18 mouse cellular contexts compared by ENCODE assay signal in genomic region chr9:42098474-42099121, GRCm38 (mm10). TPM values are rescaled to one million over a fixed set of nuclear protein-coding genes. Genes with fewer than 3 reads are reported as not detected.
DNase-seq lines count a peak whose midpoint lies in the region; ATAC-seq and TF ChIP-seq lines count a peak whose summit lies in the region.
"Had no signal": no experiment of that assay in that cellular context is flagged by ENCODE, and none has a peak within 500 bp of the region (broad histone marks: within the 10 kb centered on the region; RNA-seq: fewer than 3 reads in every experiment).

No protein-coding gene starts in this region.

- H3K9ac ChIP-seq in lung, postnatal 0 days (replicated peaks; ENCODE audit: low read depth): no peak overlapping the region
- H3K9ac ChIP-seq in stomach, embryonic 15.5 days: no peak overlapping the region
- H3K9ac ChIP-seq: embryonic facial prominence, embryonic 15.5 days; hindbrain, embryonic 12.5 days; liver, embryonic 13.5 days had no signal

- H3K27me3 ChIP-seq in kidney, adult 2 months (replicated peaks; ENCODE audit: control insufficient read depth, insufficient read depth, low read length): no peaks in the 10 kb centered on the region
- H3K27me3 ChIP-seq in lung, postnatal 0 days (replicated peaks; ENCODE audit: insufficient read depth, low read length): no peaks in the 10 kb centered on the region
- no peaks in the 10 kb centered on the region for H3K27me3 ChIP-seq in stomach, embryonic 15.5 days (replicated peaks)
- H3K27me3 ChIP-seq: embryonic facial prominence, embryonic 15.5 days; hindbrain, embryonic 12.5 days; liver, embryonic 13.5 days had no signal

- H3K4me2 ChIP-seq in lung, postnatal 0 days (replicated peaks; ENCODE audit: low read depth, low read length): no peak overlapping the region
- H3K4me2 ChIP-seq in stomach, embryonic 15.5 days: no peak overlapping the region
- H3K4me2 ChIP-seq: embryonic facial prominence, embryonic 15.5 days; hindbrain, embryonic 12.5 days; liver, embryonic 13.5 days had no signal

- no peaks in the 10 kb centered on the region for H3K9me3 ChIP-seq in lung, postnatal 0 days (ENCODE audit: low read length)
- H3K9me3 ChIP-seq in stomach, embryonic 15.5 days: no peaks in the 10 kb centered on the region
- H3K9me3 ChIP-seq: embryonic facial prominence, embryonic 15.5 days; hindbrain, embryonic 12.5 days; liver, embryonic 13.5 days had no signal

- peak; percentile 30; the same call in 1 of the 2 replicates for ATAC-seq in lung, postnatal 0 days
- no peak for ATAC-seq in stomach, embryonic 15.5 days (ENCODE audit: insufficient read depth, low FRiP score, low read depth)
- ATAC-seq: midbrain, embryonic 16.5 days had no signal

- no peak for TF ChIP-seq CTCF in kidney, adult 2 months (conservative IDR thresholded peaks at IDR 0.05; ENCODE audit: insufficient read depth, insufficient read length, low read depth, low read length)
- TF ChIP-seq CTCF in lung, postnatal 0 days (IDR thresholded peaks at IDR 0.05): no peak
- no peak for TF ChIP-seq CTCF in bone marrow, adult 2 months (IDR thresholded peaks at IDR 0.05; ENCODE audit: control insufficient read depth, insufficient read depth, low read length)

- H3K4me1 ChIP-seq in kidney, adult 2 months (ENCODE audit: control insufficient read depth, insufficient read depth, low read length): peaks cover 11% of the 10 kb centered on the region; the same call in 1 of the 2 replicates
- no peaks in the 10 kb centered on the region for H3K4me1 ChIP-seq in lung, postnatal 0 days (ENCODE audit: insufficient read depth, low read depth, low read length)
- peaks cover 13% of the 10 kb centered on the region for H3K4me1 ChIP-seq in bone marrow, adult 2 months (ENCODE audit: control insufficient read depth, insufficient read depth, low read length)
- H3K4me1 ChIP-seq in stomach, embryonic 15.5 days: no peaks in the 10 kb centered on the region; the same call in 1 of the 2 replicates
- H3K4me1 ChIP-seq: embryonic facial prominence, embryonic 15.5 days; hindbrain, embryonic 12.5 days; liver, embryonic 13.5 days had no signal

- no peak for TF ChIP-seq POLR2A in kidney, adult 2 months (IDR thresholded peaks at IDR 0.05; ENCODE audit: low read depth, low read length)
- TF ChIP-seq POLR2A in bone marrow, adult 2 months (IDR thresholded peaks at IDR 0.05; ENCODE audit: borderline replicate concordance, control insufficient read depth, low read depth, low read length): no peak

- TF ChIP-seq EP300 in lung, postnatal 0 days (IDR thresholded peaks at IDR 0.05): no peak

- H3K36me3 ChIP-seq in kidney, adult 2 months (ENCODE audit: control insufficient read depth, insufficient read depth, low read length): no peaks in the 10 kb centered on the region
- no peaks in the 10 kb centered on the region for H3K36me3 ChIP-seq in lung, postnatal 0 days (ENCODE audit: insufficient read depth, low read length)
- H3K36me3 ChIP-seq in stomach, embryonic 15.5 days: no peaks in the 10 kb centered on the region
- H3K36me3 ChIP-seq: embryonic facial prominence, embryonic 15.5 days; liver, embryonic 13.5 days had no signal

- no peak overlapping the region for H3K4me3 ChIP-seq in kidney, adult 2 months (ENCODE audit: insufficient read depth, low read depth, low read length)
- H3K4me3 ChIP-seq in lung, postnatal 0 days (ENCODE audit: low read depth, low read length): no peak overlapping the region
- no peak overlapping the region for H3K4me3 ChIP-seq in bone marrow, adult 2 months (replicated peaks; ENCODE audit: control insufficient read depth, low read depth, low read length)
- H3K4me3 ChIP-seq in stomach, embryonic 15.5 days (replicated peaks): no peak overlapping the region
- H3K4me3 ChIP-seq: embryonic facial prominence, embryonic 15.5 days; hindbrain, embryonic 12.5 days; liver, embryonic 13.5 days had no signal

- DNase-seq in kidney, adult 2 months: peak; percentile 59
- no peak for DNase-seq in kidney, postnatal 14 days
- DNase-seq in lung, postnatal 0 days (ENCODE audit: low spot score): peak; percentile 48
- DNase-seq in lung, postnatal 10 days: no peak
- DNase-seq in left cerebral cortex, adult 9 months (ENCODE audit: low spot score in 2 of 2): no peak
- DNase-seq in spleen, adult 18-20 months: no peak
- DNase-seq: cerebellum, postnatal 14 days; embryo, embryonic 11 days; heart, postnatal 10 days; layer of hippocampus, postnatal 36 days; left cerebral cortex, postnatal 4 days; liver, embryonic 13.5 days; right cerebral cortex, adult 18-20 months had no signal

- 70% methylated on average over 5 of the region's 5 CpGs for WGBS in kidney, adult 2 months
- 72% methylated on average over 5 of the region's 5 CpGs for WGBS in lung, postnatal 0 days
- WGBS in bone marrow, adult 2 months: 75% methylated on average over 5 of the region's 5 CpGs
- WGBS in stomach, embryonic 15.5 days: 67% methylated on average over 5 of the region's 5 CpGs

- peak overlapping the region; percentile 70 for H3K27ac ChIP-seq in kidney, adult 2 months (ENCODE audit: insufficient read depth, low read depth, low read length)
- peak overlapping the region; percentile 57 for H3K27ac ChIP-seq in lung, postnatal 0 days (ENCODE audit: low read length)
- peak overlapping the region; percentile 88; the same call in 1 of the 2 replicates for H3K27ac ChIP-seq in bone marrow, adult 2 months (ENCODE audit: control insufficient read depth, insufficient read depth, low read depth, low read length, poor library complexity)
- 0 out of 2 replicates have a peak overlapping the region, but pooled peaks have one; percentile 13 for H3K27ac ChIP-seq in stomach, embryonic 15.5 days
- H3K27ac ChIP-seq: embryonic facial prominence, embryonic 15.5 days; hindbrain, embryonic 12.5 days; liver, embryonic 13.5 days had no signal

RNA-seq across cellular contexts. Expression of gene Sorl1, which starts 25.5 kb away (rescaled TPM):
- 58.1 and 80.7 TPM in 2 replicates for polyA plus RNA-seq in kidney, adult 2 months (2012; rRNA removed)
- 16.4 and 18.4 TPM in 2 replicates for polyA plus RNA-seq in lung, postnatal 0 days (2015; fragmentation: Nextera tagmentation; extraction: Ambion mirVana)
- 10.2 and 32.7 TPM in 2 replicates for polyA plus RNA-seq in bone marrow, adult 2 months (2011; ENCODE audit: insufficient read depth, insufficient read length, low replicate concordance, missing spikeins)
- polyA plus RNA-seq in stomach, embryonic 15.5 days (2015; fragmentation: Nextera tagmentation; extraction: Ambion mirVana): 11.4 and 12.9 TPM in 2 replicates

Comparison
In these comparisons a context has a peak if more than half of its experiments do, and no peak if none do; other contexts are left out.
1. DNase-seq: peak in kidney, adult 2 months (single experiment) and lung, postnatal 0 days (single experiment); none in kidney, postnatal 14 days (single experiment), lung, postnatal 10 days (single experiment), left cerebral cortex, adult 9 months (0 of 2) and spleen, adult 18-20 months (0 of 2).
2. H3K27ac ChIP-seq: peak in every context shown above with its lines; median percentile 88 in bone marrow, adult 2 months; 70 in kidney, adult 2 months; 57 in lung, postnatal 0 days; 13 in stomach, embryonic 15.5 days.